Mouse (Mus musculus): ENCODE data around the gene Rab1a. TPM values are rescaled to one million over a fixed set of nuclear protein-coding genes. Genes with fewer than 3 reads are reported as not detected.

Rab1a gene
- total RNA-seq, 2 experiments from 2014 or later: 86.8 to 143 TPM

GRCm38 (mm10) chr11:20245316-20245715 lies 44.1 kb downstream of the Rab1a start:
- no peak for ATAC-seq (replicated peaks; ENCODE audit: poor library complexity)

- no peak for ATAC-seq (replicated peaks; ENCODE audit: poor library complexity)
Measured at GRCm38 (mm10) chr11:20246616-20247015, 45.4 kb downstream of the Rab1a start.

GRCm38 (mm10) chr11:20247146-20247855 lies 46.1 kb downstream of the Rab1a start:
- ATAC-seq (replicated peaks; ENCODE audit: poor library complexity): no peak

GRCm38 (mm10) chr11:20248277-20248676 lies 47.0 kb downstream of the Rab1a start:
- ATAC-seq (replicated peaks; ENCODE audit: poor library complexity): no peak

GRCm38 (mm10) chr11:20248840-20249239 lies 47.6 kb downstream of the Rab1a start:
- peak; percentile 15 for ATAC-seq (replicated peaks; ENCODE audit: poor library complexity)

- ATAC-seq (replicated peaks; ENCODE audit: poor library complexity): peak; percentile 93
Measured at GRCm38 (mm10) chr11:20249296-20250110, 48.3 kb downstream of the Rab1a start, which contains the start of gene Cep68. TSS of gene Cep68 (minus strand) at chr11:20249429.

- ATAC-seq (replicated peaks; ENCODE audit: poor library complexity): no peak
Measured at GRCm38 (mm10) chr11:20250476-20251178, 49.4 kb downstream of the Rab1a start.

GRCm38 (mm10) chr11:20253088-20253487 lies 51.9 kb downstream of the Rab1a start:
- no peak for ATAC-seq (replicated peaks; ENCODE audit: poor library complexity)

GRCm38 (mm10) chr11:20254791-20255190 lies 53.6 kb downstream of the Rab1a start:
- no peak for ATAC-seq (replicated peaks; ENCODE audit: poor library complexity)

- peak; percentile 83 for ATAC-seq (replicated peaks; ENCODE audit: poor library complexity)
Measured at GRCm38 (mm10) chr11:20262628-20263380, 61.6 kb downstream of the Rab1a start.

- ATAC-seq (replicated peaks; ENCODE audit: poor library complexity): 0 out of 2 replicates have a peak, but pooled peaks have one; percentile 31
Measured at GRCm38 (mm10) chr11:20269885-20270284, 68.7 kb downstream of the Rab1a start.

- ATAC-seq (replicated peaks; ENCODE audit: poor library complexity): no peak
Measured at GRCm38 (mm10) chr11:20275974-20276373, 74.7 kb downstream of the Rab1a start.

Other genes starting within 250 kb of the Rab1a start
- gene Actr2, start 88.5 kb upstream of the Rab1a start, total RNA-seq (2015): 214 and 237 TPM in 2 replicates
- 237 and 264 TPM in 2 replicates for gene Actr2, start 88.5 kb upstream of the Rab1a start, total RNA-seq (2017)
- 22.6 and 27.7 TPM in 2 replicates for gene Cep68, start 48.0 kb downstream of the Rab1a start, total RNA-seq (2015)
- 28.3 and 28.6 TPM in 2 replicates for gene Cep68, start 48.0 kb downstream of the Rab1a start, total RNA-seq (2017)
- gene Slc1a4, start 131.3 kb downstream of the Rab1a start, total RNA-seq (2015): 0.29 and 0.52 TPM in 2 replicates
- 0.37 and 0.75 TPM in 2 replicates for gene Slc1a4, start 131.3 kb downstream of the Rab1a start, total RNA-seq (2017)

All from megakaryocyte progenitor cell, adult 5-6 weeks (primary cell).